Comparison of ENCODE assay signal across 7 mouse cellular contexts in genomic region chr12:10514278-10514677, GRCm38 (mm10).
DNase-seq lines count a peak whose midpoint lies in the region; ATAC-seq and TF ChIP-seq lines count a peak whose summit lies in the region.

No protein-coding gene starts in this region.

- no peak overlapping the region for H3K9ac ChIP-seq in heart, embryonic 15.5 days
- H3K9ac ChIP-seq in limb, embryonic 14.5 days (ENCODE audit: low read depth, low read length, severe bottlenecking): no peak overlapping the region

- 61% methylated on average over 8 of the region's 8 CpGs for WGBS in heart, embryonic 15.5 days
- 45% methylated on average over 8 of the region's 8 CpGs for WGBS in limb, embryonic 14.5 days

- TF ChIP-seq POLR2A in limb, embryonic 14.5 days (IDR thresholded peaks at IDR 0.05; ENCODE audit: borderline replicate concordance, extremely low read depth, insufficient read depth, insufficient read length): no peak

- no peaks in the 10 kb centered on the region for H3K27me3 ChIP-seq in heart, embryonic 15.5 days
- no peaks in the 10 kb centered on the region for H3K27me3 ChIP-seq in limb, embryonic 14.5 days (ENCODE audit: control insufficient read depth, insufficient read depth, low read length)

- peak; percentile 8 for DNase-seq in right cerebral cortex, adult 18-20 months
- no peak for DNase-seq in right cerebral cortex, postnatal 10 days (ENCODE audit: low spot score in 2 of 2)
- peak; percentile 67 to 80 for DNase-seq in adrenal gland, postnatal 36 days
- DNase-seq in limb, embryonic 14.5 days (ENCODE audit: low spot score): peak; percentile 72
- DNase-seq in frontal cortex, postnatal 36 days (ENCODE audit: low spot score in 2 of 2): no peak

- H3K9me3 ChIP-seq in heart, embryonic 15.5 days (replicated peaks): no peaks in the 10 kb centered on the region
- H3K9me3 ChIP-seq in limb, embryonic 14.5 days (ENCODE audit: control insufficient read depth, low read length): no peaks in the 10 kb centered on the region

- no peak overlapping the region for H3K27ac ChIP-seq in heart, embryonic 15.5 days
- 0 out of 2 replicates have a peak overlapping the region, but pooled peaks have one; percentile 13 for H3K27ac ChIP-seq in limb, embryonic 14.5 days (replicated peaks; ENCODE audit: low read depth, low read length)

- no peak overlapping the region for H3K4me3 ChIP-seq in heart, embryonic 15.5 days
- no peak overlapping the region for H3K4me3 ChIP-seq in limb, embryonic 14.5 days (replicated peaks; ENCODE audit: low read length)

- H3K4me1 ChIP-seq in heart, embryonic 15.5 days (replicated peaks): no peaks in the 10 kb centered on the region
- no peaks in the 10 kb centered on the region for H3K4me1 ChIP-seq in limb, embryonic 14.5 days (ENCODE audit: control insufficient read depth, insufficient read depth, low read length)

- H3K36me3 ChIP-seq in heart, embryonic 15.5 days: no peaks in the 10 kb centered on the region
- no peaks in the 10 kb centered on the region for H3K36me3 ChIP-seq in limb, embryonic 14.5 days (ENCODE audit: control insufficient read depth, insufficient read depth, low read length)

- peak; percentile 55; the same call in 1 of the 2 replicates for ATAC-seq in heart, embryonic 15.5 days (replicated peaks; ENCODE audit: insufficient number of reproducible peaks, insufficient read depth, low FRiP score, low read depth)
- ATAC-seq in limb, embryonic 14.5 days (ENCODE audit: low FRiP score, low read depth): peak; percentile 82
- ATAC-seq in inflammation-experienced regulatory T-cells, adult 6 months: no peak

- no peak overlapping the region for H3K4me2 ChIP-seq in heart, embryonic 15.5 days
- H3K4me2 ChIP-seq in limb, embryonic 14.5 days (replicated peaks; ENCODE audit: low read depth, low read length, severe bottlenecking): peak overlapping the region; percentile 15; the same call in 1 of the 2 replicates

Comparison
In these comparisons a context has a peak if more than half of its experiments do, and no peak if none do; other contexts are left out.
1. DNase-seq: peak in right cerebral cortex, adult 18-20 months (single experiment), adrenal gland, postnatal 36 days (2 of 2) and limb, embryonic 14.5 days (single experiment); none in right cerebral cortex, postnatal 10 days (0 of 2) and frontal cortex, postnatal 36 days (0 of 2).